Mouse (Mus musculus): ENCODE measurements around the gene Pou3f4.
"Not testable (repeated sequence)": the region's sequence is repeated elsewhere in the genome, so short reads cannot be mapped to it uniquely, and the experiment has no call there.

Gene Pou3f4

DNA sequence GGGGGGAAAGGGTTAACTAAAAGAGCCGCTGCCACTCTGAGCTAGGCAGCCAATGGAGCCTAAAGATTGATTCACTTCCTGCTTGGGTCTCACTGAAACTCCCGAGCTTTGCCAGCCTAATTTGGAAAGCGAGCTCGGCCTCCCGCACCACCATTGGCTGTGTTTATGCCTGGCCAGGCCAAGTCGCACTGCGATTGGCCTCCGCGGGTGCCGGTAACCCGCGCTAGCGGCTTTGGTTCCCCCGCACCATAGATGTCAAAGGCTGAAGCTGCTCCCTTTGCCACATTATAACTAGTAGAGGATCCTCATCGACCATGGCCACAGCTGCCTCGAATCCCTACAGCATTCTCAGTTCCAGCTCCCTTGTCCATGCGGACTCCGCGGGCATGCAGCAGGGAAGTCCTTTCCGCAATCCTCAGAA is at the start of gene Pou3f4:
TSS of gene Pou3f4 (plus strand) at position 130 of the 421 bp plus-strand sequence.
- peak; percentile 12 for DNase-seq

- DNase-seq: no peak
Measured at GRCm38 (mm10) chrX:110765939-110766338, 48.1 kb upstream of the Pou3f4 start.

- DNase-seq: not testable (repeated sequence)
Measured at GRCm38 (mm10) chrX:110774807-110775206, 39.3 kb upstream of the Pou3f4 start.

GRCm38 (mm10) chrX:110802502-110802901 is 11.6 kb upstream of the Pou3f4 start:
- no peak for DNase-seq

DNA sequence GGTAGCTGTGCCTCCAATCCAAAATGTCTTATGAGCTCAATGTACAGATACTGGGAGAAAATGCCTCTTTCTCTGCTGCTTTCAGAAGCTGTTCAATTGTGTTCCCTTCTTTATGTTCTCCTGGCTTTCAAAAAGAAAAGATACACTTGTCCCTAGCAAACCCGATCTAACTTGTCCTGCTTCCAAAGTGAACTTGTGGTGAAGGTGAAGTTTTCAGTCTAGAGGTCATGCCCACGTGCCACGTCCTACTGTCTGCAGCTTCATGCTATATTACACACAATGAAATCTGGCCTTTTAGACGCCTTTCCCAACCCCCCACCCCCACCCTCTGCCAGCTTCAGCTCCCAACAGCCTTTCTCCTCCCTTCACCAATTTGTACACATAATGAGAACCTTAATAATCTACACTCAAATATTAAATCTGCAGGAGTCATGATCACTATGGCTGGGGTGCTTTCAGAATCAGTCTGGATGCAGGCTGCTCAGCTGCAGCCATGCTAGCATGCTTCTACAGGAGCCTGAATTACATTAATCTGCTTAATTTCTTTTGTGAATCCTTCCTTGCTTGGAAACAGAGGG is 4.0 kb upstream of the Pou3f4 start:
- no peak for DNase-seq

DNA sequence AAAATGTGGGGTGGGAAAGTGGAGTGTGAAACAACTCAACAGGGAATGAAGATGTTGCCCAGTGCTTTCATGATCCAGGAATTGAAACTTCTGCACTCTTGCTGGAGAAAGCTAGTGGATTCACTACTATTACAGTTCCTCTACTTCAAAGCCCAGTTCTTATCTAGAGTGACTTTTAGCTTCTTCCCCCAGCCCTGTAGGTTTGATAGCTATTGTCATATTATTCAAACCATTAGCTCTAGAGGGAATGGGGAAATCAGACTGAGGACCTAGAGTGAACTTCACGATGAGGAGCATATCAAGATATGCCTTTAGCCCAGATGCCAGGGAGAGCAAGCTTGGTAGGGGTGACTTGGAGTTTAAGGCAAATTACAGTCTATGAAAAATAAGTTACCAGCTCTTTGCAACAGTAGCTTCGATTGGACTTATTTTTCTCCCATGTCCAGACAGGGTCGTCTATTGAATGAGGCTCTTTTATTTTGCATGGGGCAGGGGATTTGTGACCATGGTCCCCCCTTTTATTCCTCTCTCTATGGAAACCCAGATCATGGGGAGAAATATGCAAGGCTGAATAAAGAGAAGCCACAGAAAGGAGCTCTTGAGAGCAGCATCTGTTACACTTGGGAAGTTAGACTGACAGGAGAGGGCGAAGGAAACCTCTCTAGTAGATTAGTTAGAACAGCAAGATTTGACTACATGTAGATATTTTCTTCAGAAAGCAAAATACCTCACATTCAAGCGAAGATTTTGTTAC is 3.1 kb upstream of the Pou3f4 start:
- DNase-seq: no peak

DNA sequence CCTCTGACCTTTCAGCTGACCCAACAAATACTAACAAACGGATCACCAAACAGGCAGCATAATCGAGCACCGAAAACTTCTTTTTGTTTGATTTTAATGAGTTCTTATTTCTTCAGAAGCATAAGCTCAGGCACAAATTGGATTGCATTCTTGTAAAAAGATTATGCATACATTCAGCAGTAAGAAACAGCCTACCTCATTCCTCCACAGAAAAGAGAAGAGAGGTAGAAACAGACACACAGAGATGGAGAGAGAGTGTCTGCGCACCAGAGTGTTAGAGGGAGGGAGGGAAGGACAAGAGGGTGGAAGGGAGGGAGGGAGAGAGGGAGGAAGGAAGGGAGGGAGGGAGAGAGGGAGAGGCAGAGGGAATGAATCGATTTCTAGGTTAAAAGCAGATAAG is 2.0 kb upstream of the Pou3f4 start:
- no peak for DNase-seq

GRCm38 (mm10) chrX:110813401-110813800 is 679 bp upstream of the Pou3f4 start:
- no peak for DNase-seq

DNA sequence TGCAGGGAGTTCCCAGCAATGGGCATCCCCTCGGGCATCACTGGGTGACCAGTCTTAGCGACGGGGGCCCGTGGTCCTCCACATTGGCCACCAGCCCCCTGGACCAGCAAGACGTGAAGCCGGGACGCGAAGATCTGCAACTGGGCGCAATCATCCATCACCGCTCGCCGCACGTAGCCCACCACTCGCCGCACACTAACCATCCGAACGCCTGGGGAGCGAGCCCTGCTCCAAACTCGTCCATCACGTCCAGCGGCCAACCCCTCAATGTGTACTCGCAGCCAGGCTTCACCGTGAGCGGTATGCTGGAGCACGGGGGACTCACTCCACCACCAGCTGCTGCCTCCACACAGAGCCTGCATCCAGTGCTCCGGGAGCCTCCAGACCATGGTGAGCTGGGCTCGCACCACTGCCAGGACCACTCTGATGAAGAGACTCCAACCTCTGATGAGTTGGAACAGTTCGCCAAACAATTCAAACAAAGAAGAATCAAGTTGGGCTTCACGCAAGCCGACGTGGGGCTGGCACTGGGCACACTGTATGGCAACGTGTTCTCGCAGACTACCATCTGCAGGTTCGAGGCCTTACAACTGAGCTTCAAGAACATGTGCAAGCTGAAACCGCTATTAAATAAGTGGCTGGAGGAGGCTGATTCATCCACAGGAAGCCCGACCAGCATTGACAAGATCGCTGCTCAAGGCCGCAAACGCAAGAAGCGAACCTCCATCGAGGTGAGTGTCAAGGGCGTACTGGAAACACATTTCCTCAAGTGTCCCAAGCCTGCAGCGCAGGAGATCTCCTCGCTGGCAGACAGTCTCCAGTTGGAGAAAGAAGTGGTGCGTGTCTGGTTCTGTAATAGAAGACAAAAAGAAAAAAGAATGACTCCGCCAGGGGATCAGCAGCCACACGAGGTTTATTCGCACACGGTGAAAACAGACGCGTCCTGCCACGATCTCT is 790 bp downstream of the Pou3f4 start:
- DNase-seq: no peak

DNA sequence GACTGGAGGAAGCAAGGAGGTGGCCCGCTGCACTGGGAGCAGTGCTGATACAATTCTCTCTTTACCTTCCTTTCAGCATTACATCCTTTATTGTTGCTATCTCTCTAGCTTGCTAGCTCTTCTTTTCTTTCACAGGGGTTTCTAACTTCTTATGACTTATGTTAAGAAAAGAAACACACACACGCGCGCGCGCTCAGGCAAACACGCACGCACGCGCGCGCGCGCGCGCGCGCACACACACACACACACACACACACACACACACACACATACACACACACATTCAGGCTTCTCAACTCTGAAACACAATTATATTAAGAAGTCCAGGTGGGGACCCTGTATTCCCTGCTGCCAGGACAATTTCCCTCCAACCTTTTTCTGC is 1.5 kb downstream of the Pou3f4 start:
- no peak for DNase-seq

GRCm38 (mm10) chrX:110816609-110817008 is 2.5 kb downstream of the Pou3f4 start:
- DNase-seq: no peak

DNA sequence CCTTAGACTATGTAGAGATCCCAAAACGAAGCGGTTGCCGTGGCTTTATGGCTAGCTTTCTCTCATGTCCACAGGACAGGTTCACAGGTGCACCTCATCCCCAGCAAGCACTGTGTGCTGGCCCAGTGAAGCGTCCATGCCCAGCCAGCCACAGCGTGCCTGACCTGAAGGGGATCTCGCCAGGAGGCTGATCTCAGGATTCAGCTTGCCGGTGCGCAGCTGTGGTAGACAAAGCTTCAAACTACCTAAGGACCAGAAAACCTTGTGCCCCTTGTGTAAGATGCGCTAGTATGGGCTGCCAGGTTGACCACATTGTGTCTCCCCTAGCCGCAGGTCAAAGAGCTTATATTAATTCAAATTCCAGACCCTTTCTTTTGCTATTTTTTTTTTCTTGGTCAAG is 3.1 kb downstream of the Pou3f4 start:
- DNase-seq: no peak

- no peak for DNase-seq
Measured at GRCm38 (mm10) chrX:110837450-110837849, 23.4 kb downstream of the Pou3f4 start.

DNA sequence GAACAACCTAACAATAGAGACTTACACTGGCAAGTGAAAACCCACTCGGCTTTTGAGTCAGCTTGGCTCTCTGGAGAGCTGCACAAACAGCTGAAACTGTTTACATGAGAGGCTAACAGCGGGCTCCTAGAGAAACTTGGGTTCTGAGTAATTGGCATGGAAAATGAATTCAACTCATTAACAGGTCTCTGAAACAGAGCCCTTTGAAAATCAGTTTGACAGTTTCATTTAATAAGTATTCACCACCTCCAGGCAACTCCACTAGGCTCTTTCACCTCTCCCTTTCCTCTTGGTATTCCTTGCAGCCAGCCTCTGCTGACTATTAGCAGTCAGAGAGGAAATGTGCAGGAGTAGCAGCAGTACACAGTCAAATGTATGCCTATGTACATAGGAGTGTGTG is 37.2 kb downstream of the Pou3f4 start:
- no peak for DNase-seq
